Mouse (Mus musculus) spleen, postnatal 36 days (tissue): Measurements from ENCODE around the gene Pdcd4.
"Not testable (repeated sequence)": the region's sequence is repeated elsewhere in the genome, so short reads cannot be mapped to it uniquely, and the experiment has no call there.

Source experiments
- DNase-seq, 2 experiments: peaks; one replicate each; pipeline ENCODE4 v3.0.0; 2022; ENCODE audit warnings: low spot score in 2 of 2, mixed read lengths in 1 of 2

Gene Pdcd4

DNA sequence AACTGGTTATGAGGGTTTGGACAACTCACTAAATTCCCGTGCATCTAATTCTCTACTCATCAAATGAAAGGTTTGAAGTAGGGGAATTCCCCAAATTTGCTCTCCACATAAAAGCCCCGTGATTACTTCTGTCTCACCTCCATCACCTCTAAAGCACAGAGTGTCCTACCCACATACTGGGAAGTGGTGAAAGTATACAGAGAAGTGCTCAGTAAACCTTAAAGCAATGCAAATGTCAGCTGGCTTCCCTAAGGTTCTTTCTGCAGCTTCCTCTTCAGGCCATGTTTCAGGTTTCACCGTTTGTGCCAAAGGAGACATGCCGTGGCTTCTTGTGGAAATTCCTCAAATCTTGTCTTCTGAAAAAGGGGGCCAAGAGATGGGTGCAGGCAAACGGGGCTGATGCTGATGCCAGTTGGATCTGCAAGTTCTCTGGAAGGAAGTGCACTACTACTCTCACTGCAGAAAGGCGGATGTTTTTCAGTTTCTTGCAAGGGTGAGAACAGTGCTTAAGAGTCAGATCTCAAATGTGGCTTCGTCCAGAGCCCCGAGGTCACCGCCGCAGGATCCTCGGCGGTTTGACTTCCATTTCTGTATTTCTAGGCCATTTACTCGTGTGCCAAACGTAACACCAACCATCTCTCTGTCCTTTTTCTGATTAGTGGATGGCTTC, 8.0 kb downstream of the Pdcd4 start:
- DNase-seq: peak; percentile 79

DNA sequence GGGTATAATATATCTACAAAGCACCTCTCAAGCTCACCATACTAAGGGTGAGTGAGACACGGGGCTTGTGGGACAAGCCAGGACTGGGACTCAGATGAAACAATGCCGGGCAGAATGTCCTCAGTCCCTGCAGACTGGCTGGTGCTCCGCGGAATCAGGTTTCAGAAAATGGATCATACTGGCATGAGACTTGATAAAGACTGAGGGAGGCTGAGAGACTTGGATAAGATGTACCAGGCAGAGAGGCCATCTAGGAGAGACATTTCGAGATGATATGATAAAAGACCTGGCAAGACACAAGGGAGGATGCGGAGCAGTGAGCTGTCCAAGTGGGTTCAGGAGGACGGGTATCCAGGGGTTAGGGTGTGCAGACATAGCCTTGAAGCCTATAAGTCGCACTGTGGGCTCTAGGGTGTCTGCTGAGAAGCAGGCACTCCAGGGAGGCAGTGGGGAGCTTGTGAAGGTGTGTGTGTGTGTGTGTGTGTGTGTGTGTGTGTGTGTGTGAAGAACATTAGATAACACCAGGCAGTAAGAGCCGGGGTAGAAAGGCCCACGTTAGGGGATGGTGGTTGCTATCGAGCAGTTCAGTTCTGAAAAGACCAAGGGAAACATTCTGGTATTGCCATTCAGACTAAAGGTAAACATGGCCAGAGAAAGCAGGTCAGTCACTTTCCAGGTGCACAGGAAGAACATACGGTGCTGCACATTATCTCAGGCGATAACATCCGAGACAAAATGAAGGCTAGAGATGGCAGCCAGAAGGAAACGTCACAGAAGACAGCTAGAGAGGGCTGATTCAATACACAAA, 10.1 kb downstream of the Pdcd4 start:
- DNase-seq: peak; percentile 24 to 38

DNA sequence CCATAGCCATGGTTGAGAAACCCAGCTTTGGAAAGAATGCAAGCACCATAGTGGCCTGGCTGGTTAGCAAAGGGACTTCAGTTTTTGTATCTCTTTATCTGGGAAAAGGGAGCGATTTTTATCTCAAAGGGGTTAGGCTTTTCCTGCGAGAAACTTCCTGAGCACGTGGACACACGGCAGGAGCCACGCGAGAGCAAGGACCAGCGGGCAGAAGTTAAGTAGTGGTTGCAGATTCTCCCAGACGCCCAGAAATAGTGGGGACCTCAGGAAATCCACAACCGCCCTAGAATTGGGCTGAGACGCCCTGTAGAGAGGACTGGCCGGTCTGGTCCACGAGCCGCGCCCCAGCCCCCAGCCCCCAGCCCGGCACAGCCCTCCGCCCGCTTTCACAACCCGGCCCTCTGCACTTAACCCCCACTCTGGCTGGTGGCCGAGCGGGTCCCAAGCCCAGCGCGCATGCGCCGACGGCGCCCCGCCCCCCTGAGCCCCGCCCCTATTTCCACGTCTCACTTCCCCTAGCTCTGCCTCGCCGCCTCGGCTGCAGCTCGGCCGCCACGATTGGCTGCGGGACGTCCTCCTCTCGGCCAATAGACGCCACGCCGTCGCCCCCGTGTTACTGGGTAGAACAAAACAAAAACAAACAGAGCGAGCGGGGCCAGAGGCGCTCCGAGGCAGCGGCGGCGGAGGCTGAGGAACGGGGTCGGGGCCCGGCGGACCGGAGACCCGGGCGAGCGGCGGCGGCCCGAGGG, 10.9 kb downstream of the Pdcd4 start:
- DNase-seq: peak; percentile 97

DNA sequence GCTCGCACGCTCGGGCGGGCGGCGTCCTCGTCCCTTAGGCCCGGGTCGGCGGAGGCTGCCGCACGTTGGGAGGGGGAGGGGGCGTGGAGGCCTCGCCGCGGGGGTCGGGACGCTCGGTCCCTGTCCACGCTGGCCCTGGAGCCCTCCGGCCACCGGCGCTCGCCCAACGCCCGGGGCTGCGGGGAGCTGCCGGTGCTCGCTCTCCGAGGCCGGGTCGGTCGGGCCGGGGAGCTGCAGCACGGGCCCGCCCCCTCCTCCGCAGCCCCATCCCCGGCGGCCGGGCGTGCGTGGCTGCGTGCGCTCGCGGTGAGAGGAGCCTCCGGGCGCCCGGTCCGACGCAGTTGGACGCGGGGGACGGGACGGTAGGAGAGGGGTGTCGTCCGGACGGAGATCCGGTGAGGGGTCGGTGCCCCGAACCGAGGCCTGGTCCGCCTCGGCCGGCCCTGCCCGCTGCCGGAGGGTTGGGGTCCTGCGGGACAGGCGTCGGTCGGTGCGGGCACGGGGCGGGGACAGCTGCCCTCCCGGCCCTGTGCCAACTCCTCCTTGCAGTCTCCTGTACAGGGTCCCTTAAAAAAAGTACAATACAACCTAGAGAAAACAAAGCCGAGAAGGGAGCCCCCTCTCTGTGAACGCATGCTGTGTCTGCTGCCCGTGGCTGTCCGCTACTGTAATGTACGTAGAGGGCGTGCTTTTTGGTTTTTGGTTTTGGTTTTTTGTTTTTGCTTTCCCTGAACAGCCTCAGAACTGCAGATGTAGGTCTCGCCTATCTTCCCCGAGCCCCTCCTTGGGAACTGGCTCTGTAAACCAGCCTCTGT, 11.7 kb downstream of the Pdcd4 start:
- peak; percentile 77 for DNase-seq

DNA sequence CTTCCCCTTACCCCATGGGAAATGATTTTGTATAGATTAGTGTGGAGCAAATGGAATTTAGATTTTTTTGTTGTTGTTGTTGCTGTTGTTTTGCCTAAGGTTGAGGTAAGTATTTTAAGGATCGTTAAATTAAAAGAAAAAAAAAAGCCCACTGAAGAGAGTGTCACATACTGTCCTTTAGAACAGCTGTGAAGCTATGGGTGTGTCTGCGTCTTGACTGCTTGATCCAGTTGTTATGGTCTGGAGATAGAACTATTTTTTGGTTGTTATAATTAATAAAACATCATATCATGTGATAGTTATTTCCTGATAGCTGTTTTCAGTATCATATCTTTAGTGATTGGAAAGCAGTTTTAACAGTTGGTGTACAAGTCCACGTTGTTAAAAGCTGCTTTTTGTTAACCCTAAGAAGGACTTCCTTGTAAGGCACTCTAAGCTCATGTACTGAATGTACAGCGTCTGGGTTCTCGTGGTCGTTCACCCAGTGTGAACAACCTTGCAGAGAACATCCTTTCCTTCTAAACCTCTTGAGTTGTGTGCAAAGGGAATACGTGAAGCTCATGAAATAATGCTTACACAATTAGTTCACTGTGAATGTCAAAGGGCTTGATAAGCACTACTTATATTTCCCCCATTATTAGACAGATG, 12.9 kb downstream of the Pdcd4 start:
- DNase-seq: no peak

DNA sequence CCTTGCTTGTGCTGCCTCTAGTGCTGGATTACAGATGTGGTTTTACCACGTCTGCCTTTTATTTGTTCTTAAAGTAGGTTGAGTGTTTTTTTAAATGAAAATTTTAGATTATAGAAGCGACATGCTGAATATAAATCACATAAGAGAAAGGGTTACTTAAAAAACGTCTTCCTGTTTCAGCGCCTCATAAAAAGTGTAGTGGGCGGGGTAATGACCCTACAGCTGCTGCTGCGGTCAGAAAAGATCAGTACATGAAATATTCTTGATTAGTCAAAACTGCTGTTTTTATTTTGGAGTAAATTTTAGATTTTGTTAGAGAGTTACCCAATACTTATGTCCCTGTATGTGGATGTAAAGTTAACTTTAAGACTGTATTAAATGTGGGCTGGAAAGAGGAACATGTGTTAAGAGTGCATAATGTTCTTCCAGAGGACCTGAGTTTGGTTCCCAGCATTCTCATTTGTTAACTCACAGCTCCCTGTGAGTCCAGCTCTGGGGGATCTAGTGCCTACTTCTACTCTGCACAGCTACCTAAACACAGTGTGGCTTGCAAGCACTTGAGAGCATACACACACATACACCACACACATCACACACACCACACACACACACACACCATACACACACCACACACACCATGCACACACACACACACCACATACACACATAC, 14.1 kb downstream of the Pdcd4 start:
- DNase-seq: peak; percentile 48

DNA sequence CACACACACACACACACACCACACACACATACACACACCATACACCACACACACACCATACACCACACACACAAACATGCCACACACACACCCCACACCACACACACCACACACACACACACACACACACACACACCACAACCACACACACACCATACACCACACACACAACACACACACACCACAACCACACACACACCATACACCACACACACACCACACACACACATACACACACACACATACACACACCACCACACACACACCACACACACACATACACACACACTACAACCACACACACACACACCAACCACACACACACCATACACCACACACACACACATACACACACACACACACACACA, 14.7 kb downstream of the Pdcd4 start:
- DNase-seq: not testable (repeated sequence)

DNA sequence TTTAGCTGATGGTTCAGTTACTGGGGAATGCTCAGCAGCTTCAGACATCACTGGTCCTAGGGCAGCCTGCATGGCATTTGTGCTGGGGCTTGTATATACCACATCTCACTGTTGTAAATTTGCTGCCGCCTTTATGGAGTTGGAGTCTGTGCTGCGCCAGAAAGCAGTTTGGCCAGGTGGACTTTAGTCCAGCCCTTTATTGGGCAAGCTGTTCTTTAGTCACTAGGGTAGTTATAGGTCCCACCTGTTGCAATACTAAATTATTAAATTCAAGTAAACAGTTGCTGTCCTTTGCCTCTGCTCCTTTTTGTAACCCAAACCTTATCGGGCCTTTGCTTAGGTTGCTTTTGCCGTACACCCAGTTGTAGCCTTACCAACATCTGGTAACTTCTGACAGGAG, 22.9 kb downstream of the Pdcd4 start:
- DNase-seq: no peak

DNA sequence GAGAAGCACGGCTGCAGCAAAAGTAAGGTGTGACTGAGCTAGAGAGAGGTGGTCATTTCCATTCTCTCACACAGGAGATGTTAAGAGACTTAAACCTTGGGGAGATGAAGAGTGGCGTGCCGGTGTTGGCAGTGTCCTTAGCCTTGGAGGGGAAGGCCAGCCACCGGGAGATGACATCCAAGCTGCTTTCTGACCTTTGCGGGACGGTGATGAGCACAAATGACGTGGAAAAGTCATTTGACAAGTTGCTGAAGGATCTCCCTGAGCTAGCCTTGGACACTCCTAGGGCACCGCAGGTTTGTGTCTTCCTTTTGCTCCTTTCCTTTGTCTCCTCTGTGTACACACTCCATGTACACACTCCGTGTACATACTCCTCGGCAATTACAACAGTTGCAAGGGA, 27.5 kb downstream of the Pdcd4 start:
- DNase-seq: no peak

DNA sequence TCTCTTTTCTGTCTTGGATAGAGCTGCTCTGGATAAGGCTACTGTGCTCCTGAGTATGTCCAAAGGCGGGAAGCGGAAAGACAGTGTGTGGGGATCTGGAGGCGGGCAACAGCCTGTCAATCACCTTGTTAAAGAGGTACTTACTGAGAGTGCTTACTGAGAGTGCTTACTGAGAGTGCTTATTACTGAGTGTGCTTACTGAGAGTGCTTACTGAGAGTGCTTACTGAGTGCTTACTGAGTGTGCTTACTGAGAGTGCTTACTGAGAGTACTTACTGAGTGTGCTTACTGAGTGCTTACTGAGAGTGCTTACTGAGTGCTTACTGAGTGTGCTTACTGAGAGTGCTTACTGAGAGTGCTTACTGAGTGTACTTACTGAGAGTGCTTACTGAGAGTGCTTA, 30.0 kb downstream of the Pdcd4 start:
- DNase-seq: not testable (repeated sequence)

DNA sequence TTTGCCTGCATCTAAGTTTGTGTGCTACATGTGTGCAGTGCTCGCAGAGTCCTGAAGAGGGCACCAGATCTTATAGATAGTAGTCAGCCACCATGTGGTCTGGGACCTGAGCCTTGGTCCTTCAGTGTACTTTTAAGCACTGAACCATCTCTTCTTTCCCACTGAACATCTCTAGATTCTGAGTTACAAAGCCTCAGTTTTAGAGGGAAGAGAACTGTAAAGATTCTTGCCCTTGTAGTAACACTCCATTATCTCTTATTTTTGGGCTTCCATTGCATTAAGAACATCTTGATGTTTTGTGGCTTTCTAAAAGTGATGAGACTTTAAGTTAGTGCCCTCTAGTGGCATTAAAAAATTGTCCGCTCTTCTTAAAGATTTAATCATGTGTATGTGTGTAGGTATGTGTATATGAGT, 33.3 kb downstream of the Pdcd4 start:
- peak in 1 of 2 experiments; percentile 46 for DNase-seq

DNA sequence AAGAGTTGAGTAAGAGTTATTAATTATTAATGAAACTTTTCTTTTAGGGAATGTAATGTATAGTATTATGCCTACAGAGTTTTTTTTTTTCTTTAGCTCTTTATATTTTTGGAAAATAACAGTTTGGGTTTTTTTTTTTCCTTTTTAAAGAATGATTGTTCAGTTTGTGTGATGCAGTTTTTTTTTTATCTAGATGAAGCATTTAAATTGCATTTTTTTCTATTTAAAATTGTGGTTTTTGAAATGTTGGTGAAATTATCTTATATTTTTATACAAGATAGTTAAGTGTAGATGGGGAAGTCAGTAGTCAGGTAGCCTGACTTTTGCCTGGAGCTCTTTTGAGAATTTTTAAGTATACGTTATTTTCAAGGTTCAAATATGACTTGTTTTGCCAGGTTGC, 34.7 kb downstream of the Pdcd4 start:
- no peak for DNase-seq

DNA sequence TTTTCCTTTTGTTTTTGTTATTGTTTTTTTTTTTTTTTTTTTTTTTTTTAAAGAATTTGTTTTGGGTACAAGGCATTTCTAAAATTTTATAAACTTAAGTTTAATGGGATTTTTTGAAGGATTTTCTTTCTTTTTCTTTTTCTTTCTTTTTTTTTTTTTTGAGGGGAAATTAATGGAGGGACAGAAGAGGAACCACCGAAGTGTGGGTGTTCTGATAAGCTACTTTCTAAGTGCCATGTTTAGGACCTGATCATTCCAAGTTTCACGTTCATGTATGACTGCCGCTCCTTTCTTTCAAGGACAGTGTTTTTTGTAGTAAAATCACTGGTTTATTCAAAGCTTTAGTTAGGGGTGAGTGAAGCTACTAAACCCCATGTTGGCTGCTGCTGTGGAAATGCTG, 37.2 kb downstream of the Pdcd4 start:
- DNase-seq: no peak

DNA sequence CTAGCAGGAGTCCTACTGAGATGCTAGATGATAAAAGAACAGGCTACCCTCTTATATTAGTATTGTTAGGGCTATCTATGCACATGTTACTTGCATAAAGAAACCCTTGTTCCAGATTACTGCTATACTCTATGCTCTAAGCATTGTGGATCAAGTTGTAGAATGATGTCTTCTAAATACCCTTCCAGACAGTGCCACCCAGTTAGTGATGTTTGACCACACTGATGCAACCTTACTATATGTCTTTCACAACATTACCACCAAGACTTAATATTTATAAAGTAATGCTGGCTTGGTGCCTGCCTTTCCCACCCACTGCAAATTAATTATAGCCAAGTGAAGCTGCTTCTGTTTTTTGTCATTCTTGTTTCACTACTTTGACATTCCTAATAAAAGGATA, 41.0 kb downstream of the Pdcd4 start:
- DNase-seq: no peak

DNA sequence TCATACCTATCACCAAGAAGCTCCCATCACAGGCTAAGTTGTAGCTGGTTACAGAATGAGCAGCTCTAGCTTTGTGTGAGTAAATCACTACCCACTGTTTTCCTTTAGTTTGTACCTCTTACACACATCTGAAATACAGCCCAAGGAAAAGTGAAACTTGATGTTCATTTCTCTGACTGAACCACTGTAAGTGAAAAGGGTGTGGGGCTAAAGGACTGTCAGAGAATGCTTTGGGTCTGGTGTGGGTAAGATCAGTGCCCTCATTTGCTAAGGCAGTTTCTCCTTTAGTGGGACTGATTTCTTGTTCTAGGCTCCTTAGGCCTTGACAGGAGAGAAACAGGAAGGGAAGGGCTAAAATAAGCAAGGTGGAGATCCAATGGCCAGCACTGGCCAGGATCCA, 42.0 kb downstream of the Pdcd4 start:
- DNase-seq: no peak

DNA sequence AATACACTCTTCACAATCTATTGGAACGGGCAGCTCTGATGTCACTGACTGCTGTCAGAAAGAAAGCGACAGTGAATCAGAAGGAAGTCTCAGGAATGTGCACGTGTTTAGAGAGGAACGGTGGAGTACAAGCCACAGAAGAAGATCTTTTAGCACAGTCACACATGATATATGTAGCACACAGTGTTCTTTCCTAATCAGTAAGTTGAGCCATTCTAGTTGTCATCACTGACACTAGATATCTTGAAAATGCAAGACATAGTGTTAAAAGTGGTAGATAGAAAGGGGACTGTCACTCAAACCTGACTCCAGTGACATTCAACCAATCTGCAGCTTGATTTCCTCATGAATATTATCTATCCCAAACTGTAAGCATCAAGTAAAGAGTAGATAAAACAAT, 47.4 kb downstream of the Pdcd4 start:
- DNase-seq: no peak

DNA sequence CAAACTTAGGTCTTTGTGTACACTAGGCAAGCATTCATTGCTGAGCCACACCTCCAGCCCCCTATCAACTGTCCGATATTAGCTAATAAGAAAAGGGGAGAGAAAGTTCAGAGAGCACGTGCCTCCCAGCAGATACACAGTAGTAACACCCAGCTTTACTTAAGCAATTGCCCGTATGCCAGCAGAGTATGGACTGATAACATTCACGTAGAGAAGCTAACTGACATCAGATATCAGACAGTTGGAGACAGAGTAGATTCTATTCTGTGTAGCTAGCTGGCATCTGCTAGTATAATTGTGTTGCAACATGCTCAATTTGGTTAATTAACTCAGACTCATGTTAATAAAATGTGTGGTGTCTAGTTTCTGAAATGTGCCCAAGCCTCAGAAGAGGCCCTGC, 49.1 kb downstream of the Pdcd4 start:
- DNase-seq: no peak

DNA sequence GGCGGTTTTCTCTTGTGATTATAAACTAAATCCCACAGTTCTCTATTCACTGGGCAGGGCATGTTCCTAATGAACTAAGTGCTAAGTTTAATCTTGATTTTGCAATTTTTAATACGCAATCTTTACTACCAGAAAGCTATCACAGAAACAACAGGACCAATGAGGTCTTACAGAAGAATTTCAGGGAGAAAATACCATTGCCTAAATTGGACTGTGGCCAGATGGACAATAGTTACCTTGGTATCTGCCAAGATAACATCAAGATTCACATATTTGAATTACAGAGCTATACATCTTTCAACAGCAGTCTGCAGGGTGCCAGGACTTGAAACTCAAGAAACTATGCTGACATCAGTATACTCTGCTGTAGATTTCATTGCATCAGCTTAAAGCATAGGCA, 50.3 kb downstream of the Pdcd4 start:
- no peak for DNase-seq

DNA sequence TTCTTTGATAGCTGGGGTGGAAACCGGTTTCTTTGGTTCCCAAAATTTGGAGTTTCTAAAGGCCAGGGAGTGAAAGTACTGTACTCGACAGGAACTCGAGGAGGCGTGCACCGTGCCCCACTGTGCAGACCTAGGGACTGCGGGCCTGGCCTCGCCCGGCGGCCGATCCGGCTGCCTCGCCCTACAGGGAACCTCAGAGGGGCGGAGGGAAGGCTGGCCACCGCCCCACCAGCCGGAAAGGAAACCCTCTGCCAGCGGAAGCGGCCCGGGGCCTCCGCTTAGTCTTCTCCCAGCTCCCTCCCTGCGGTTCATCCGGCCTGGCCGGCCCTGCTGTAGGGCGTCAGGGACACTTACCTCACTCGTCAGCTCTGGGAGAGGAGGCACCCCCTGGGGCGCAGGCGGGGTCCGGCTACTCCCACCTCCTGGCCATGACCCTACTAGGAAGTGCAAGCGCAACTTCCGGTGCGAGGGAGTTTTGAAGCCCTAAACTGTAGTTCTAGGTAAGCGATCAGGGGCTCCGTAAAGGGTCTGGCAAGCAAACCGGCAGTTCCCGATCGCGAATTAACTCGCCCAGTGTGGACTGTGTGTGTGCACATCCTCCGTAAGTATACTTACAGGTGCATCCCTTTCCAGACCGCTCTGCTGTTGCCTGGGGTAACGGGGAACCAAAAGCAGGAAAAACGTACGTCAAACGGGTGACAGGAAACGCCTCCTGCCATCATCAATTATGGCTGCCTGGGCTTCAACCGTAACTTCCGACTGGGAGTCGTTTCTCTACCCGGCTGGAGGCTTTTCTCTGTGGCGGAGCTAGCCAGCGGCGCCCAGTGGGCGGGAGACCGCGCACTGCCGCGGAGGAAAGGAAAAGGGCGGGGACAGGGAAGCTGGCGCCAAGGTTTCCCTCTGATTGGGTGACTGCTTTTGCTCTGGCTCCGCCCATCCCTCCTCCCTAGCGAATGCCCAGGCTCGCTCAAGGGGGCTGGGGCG, 52.1 kb downstream of the Pdcd4 start, which contains the start of the genes Shoc2 and Bbip1:
Gene Shoc2, plus strand, starts transcription at position 505 of the 984 bp plus-strand sequence.
Gene Bbip1, minus strand, starts transcription at position 826 of the 984 bp plus-strand sequence.
- DNase-seq: peak; percentile 99
